Mouse (Mus musculus): Measurements from ENCODE around the gene Rapgef5. TPM values are rescaled to one million over a fixed set of nuclear protein-coding genes. Genes with fewer than 3 reads are reported as not detected.

The Rapgef5 gene
- polyA plus RNA-seq, 1 experiment: 0.04 TPM

- Histone ChIP-seq H3K36me3 (ENCODE audit: control insufficient read depth, insufficient read depth) (no peaks in the 10 kb centered on the region), H3K4me3 (ENCODE audit: insufficient read depth, poor library complexity, severe bottlenecking) (no peak overlapping the region), H3ac (ENCODE audit: control insufficient read depth, insufficient read length, low read depth) (no peak overlapping the region), H3K79me2 (ENCODE audit: control insufficient read depth, insufficient read depth) (no peaks in the 10 kb centered on the region), H3K79me3 (ENCODE audit: low read depth) (no peaks in the 10 kb centered on the region), H3K27me3 (ENCODE audit: control insufficient read depth, insufficient read depth, insufficient read length) (no peaks in the 10 kb centered on the region)
- TF ChIP-seq FOSL1 (IDR thresholded peaks at IDR 0.05; ENCODE audit: insufficient read depth, low read length, poor library complexity, severe bottlenecking) (no peak), MYOD1 (IDR thresholded peaks at IDR 0.05; ENCODE audit: control insufficient read depth, insufficient read length, low read depth) (no peak), USF1 (IDR thresholded peaks at IDR 0.05; ENCODE audit: low read depth) (no peak)
Measured at GRCm38 (mm10) chr12:117513150-117513932, 2.9 kb upstream of the Rapgef5 start.

- no peaks in the 10 kb centered on the region for H3K79me2 ChIP-seq (ENCODE audit: control insufficient read depth, insufficient read depth)
- no peaks in the 10 kb centered on the region for H3K36me3 ChIP-seq (ENCODE audit: control insufficient read depth, insufficient read depth)
- no peak overlapping the region for H3ac ChIP-seq (ENCODE audit: control insufficient read depth, insufficient read length, low read depth)
- H3K79me3 ChIP-seq (ENCODE audit: low read depth): no peaks in the 10 kb centered on the region
- no peak overlapping the region for H3K4me3 ChIP-seq (ENCODE audit: insufficient read depth, poor library complexity, severe bottlenecking)
- TF ChIP-seq USF1 (IDR thresholded peaks at IDR 0.05; ENCODE audit: low read depth) (no peak), CEBPB (IDR thresholded peaks at IDR 0.05; ENCODE audit: low read depth) (no peak), CTCF (IDR thresholded peaks at IDR 0.05; ENCODE audit: control insufficient read depth, insufficient read depth, insufficient read length) (no peak), MYOG (IDR thresholded peaks at IDR 0.05; ENCODE audit: control insufficient read depth, extremely low read depth, insufficient read length) (no peak), MAX (IDR thresholded peaks at IDR 0.05) (no peak), MYOD1 (IDR thresholded peaks at IDR 0.05; ENCODE audit: control insufficient read depth, insufficient read length, low read depth) (no peak), FOSL1 (IDR thresholded peaks at IDR 0.05; ENCODE audit: insufficient read depth, low read length, poor library complexity, severe bottlenecking) (no peak)
- peaks cover 6% of the 10 kb centered on the region for H3K27me3 ChIP-seq (ENCODE audit: control insufficient read depth, insufficient read depth, insufficient read length)
Measured at GRCm38 (mm10) chr12:117517275-117517936, 1.1 kb downstream of the Rapgef5 start.

- Histone ChIP-seq H3K36me3 (ENCODE audit: control insufficient read depth, insufficient read depth) (no peaks in the 10 kb centered on the region), H3K27me3 (ENCODE audit: control insufficient read depth, insufficient read depth, insufficient read length) (peaks cover 6% of the 10 kb centered on the region), H3K79me2 (ENCODE audit: control insufficient read depth, insufficient read depth) (no peaks in the 10 kb centered on the region), H3K4me3 (ENCODE audit: insufficient read depth, poor library complexity, severe bottlenecking) (no peak overlapping the region), H3K79me3 (ENCODE audit: low read depth) (no peaks in the 10 kb centered on the region), H3ac (ENCODE audit: control insufficient read depth, insufficient read length, low read depth) (no peak overlapping the region)
- no peak for TF ChIP-seq CTCF (IDR thresholded peaks at IDR 0.05; ENCODE audit: control insufficient read depth, insufficient read depth, insufficient read length)
- TF ChIP-seq CEBPB (IDR thresholded peaks at IDR 0.05; ENCODE audit: low read depth): no peak
- TF ChIP-seq FOSL1 (IDR thresholded peaks at IDR 0.05; ENCODE audit: insufficient read depth, low read length, poor library complexity, severe bottlenecking): no peak
- no peak for TF ChIP-seq USF1 (IDR thresholded peaks at IDR 0.05; ENCODE audit: low read depth)
- TF ChIP-seq MYOG (IDR thresholded peaks at IDR 0.05; ENCODE audit: control insufficient read depth, extremely low read depth, insufficient read length): no peak
- no peak for TF ChIP-seq MAX (IDR thresholded peaks at IDR 0.05)
- TF ChIP-seq MYOD1 (IDR thresholded peaks at IDR 0.05; ENCODE audit: control insufficient read depth, insufficient read length, low read depth): no peak
Measured at GRCm38 (mm10) chr12:117524311-117525013, 8.2 kb downstream of the Rapgef5 start.

GRCm38 (mm10) chr12:117527889-117528288 lies 11.6 kb downstream of the Rapgef5 start:
- TF ChIP-seq MYOD1 (IDR thresholded peaks at IDR 0.05; ENCODE audit: control insufficient read depth, insufficient read length, low read depth) (no peak), FOSL1 (IDR thresholded peaks at IDR 0.05; ENCODE audit: insufficient read depth, low read length, poor library complexity, severe bottlenecking) (no peak), CTCF (IDR thresholded peaks at IDR 0.05; ENCODE audit: control insufficient read depth, insufficient read depth, insufficient read length) (no peak), MYOG (IDR thresholded peaks at IDR 0.05; ENCODE audit: control insufficient read depth, extremely low read depth, insufficient read length) (no peak), MAX (IDR thresholded peaks at IDR 0.05) (no peak), CEBPB (IDR thresholded peaks at IDR 0.05; ENCODE audit: low read depth) (no peak), USF1 (IDR thresholded peaks at IDR 0.05; ENCODE audit: low read depth) (no peak)
- no peaks in the 10 kb centered on the region for H3K79me2 ChIP-seq (ENCODE audit: control insufficient read depth, insufficient read depth)

GRCm38 (mm10) chr12:117528509-117529145 lies 12.3 kb downstream of the Rapgef5 start:
- Histone ChIP-seq H3K27me3 (ENCODE audit: control insufficient read depth, insufficient read depth, insufficient read length) (no peaks in the 10 kb centered on the region), H3ac (ENCODE audit: control insufficient read depth, insufficient read length, low read depth) (no peak overlapping the region), H3K79me3 (ENCODE audit: low read depth) (no peaks in the 10 kb centered on the region), H3K4me3 (ENCODE audit: insufficient read depth, poor library complexity, severe bottlenecking) (no peak overlapping the region), H3K36me3 (ENCODE audit: control insufficient read depth, insufficient read depth) (no peaks in the 10 kb centered on the region), H3K79me2 (ENCODE audit: control insufficient read depth, insufficient read depth) (no peaks in the 10 kb centered on the region)
- no peak for TF ChIP-seq CTCF (IDR thresholded peaks at IDR 0.05; ENCODE audit: control insufficient read depth, insufficient read depth, insufficient read length)
- no peak for TF ChIP-seq MYOG (IDR thresholded peaks at IDR 0.05; ENCODE audit: control insufficient read depth, extremely low read depth, insufficient read length)
- TF ChIP-seq CEBPB (IDR thresholded peaks at IDR 0.05; ENCODE audit: low read depth): no peak
- no peak for TF ChIP-seq MAX (IDR thresholded peaks at IDR 0.05)
- no peak for TF ChIP-seq FOSL1 (IDR thresholded peaks at IDR 0.05; ENCODE audit: insufficient read depth, low read length, poor library complexity, severe bottlenecking)
- no peak for TF ChIP-seq USF1 (IDR thresholded peaks at IDR 0.05; ENCODE audit: low read depth)
- no peak for TF ChIP-seq MYOD1 (IDR thresholded peaks at IDR 0.05; ENCODE audit: control insufficient read depth, insufficient read length, low read depth)

More at GRCm38 (mm10) chr12:117527889-117528288, 11.6 kb downstream of the Rapgef5 start:
- no peak overlapping the region for H3ac ChIP-seq (ENCODE audit: control insufficient read depth, insufficient read length, low read depth)
- H3K27me3 ChIP-seq (ENCODE audit: control insufficient read depth, insufficient read depth, insufficient read length): no peaks in the 10 kb centered on the region
- no peaks in the 10 kb centered on the region for H3K79me3 ChIP-seq (ENCODE audit: low read depth)
- no peak overlapping the region for H3K4me3 ChIP-seq (ENCODE audit: insufficient read depth, poor library complexity, severe bottlenecking)
- no peaks in the 10 kb centered on the region for H3K36me3 ChIP-seq (ENCODE audit: control insufficient read depth, insufficient read depth)
